Mouse (Mus musculus) thymus, adult 2 months (tissue): Measurements from ENCODE around the gene Cox4i2.

ENCODE experiments used
- CTCF ChIP-seq: fragments of 200-500 bp; IDR thresholded peaks from 2 replicates; pipeline ENCODE4 v1.5.1; 2012; ENCODE audit warnings: mild to moderate bottlenecking, control low read depth, low read length, moderate library complexity, borderline replicate concordance; ENCODE audit not compliant: control insufficient read depth, poor library complexity, insufficient read depth; ENCODE audit errors: extremely low read depth
- POLR2A ChIP-seq: fragments of 200-500 bp; IDR thresholded peaks from 2 replicates; pipeline ENCODE4 v1.6.1; 2012; ENCODE audit warnings: mild to moderate bottlenecking, low read length, control low read depth, moderate library complexity; ENCODE audit not compliant: control insufficient read depth, poor library complexity, insufficient read depth; ENCODE audit errors: extremely low read depth

DNA sequence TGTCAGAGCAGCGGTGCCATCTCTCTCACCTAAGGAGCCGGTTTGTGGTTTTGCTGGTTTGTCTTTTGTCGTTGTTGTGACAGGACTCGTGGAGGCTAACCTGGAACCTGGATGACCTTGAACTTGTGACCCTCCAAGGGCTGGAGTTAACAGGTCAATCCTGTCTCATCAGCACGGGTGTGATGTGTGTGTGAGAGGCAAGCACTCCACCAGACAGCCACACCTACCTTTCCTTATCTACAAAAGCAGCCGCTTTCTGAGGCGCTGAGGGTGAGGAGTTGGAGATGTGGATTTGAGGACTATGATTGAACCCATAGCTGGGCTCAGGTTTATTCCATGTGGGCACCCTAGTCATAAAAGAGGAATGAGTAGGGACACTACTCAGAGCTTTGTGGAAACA lies 15.7 kb downstream of the Cox4i2 start:
- TF ChIP-seq CTCF (no peak), POLR2A (no peak)
